Mouse (Mus musculus) ES-E14 (cell line): Measurements from ENCODE around the gene Med24.

Experiments
- CHD2 ChIP-seq: IDR thresholded peaks from 2 replicates; pipeline ENCODE4 v1.6.1; 2014; ENCODE audit warnings: mild to moderate bottlenecking, low read depth, low read length, inconsistent platforms
- HCFC1 ChIP-seq: IDR thresholded peaks from 2 replicates; pipeline ENCODE4 v1.6.1; 2012; ENCODE audit warnings: low read length, inconsistent platforms, borderline replicate concordance; ENCODE audit not compliant: insufficient read depth
- MAFK ChIP-seq: IDR thresholded peaks from 2 replicates; pipeline ENCODE4 v1.6.1; 2014; ENCODE audit warnings: mild to moderate bottlenecking, low read depth, low read length, inconsistent platforms; ENCODE audit not compliant: insufficient read depth

DNA sequence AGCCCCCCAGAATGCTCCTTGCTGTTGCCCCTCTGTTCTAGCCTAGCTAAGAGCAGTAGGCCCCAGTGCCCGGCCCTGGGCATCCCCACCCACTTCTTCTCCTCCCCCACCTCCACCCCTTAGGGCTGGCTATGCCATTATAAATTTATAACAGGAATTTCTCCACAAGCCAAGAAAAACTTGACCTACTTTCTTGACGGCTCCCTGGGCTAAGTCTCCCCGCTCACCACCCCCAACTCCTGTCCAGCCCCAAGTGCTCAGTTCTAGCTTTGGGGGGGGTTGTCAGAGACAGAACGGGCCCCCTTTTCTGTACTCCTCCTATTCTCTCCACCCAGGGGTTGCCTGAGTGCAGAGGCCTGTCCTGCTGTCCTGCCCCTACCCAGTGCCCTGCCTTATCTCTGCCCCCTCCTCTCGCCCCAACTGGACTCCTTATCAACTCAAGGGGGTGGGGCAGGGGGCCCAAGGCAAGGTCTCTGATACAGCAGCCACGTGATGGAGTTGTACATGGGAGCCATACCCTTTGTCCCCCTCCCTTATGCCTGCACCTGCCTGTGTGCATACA is 22.1 kb upstream of the Med24 start:
- TF ChIP-seq HCFC1 (no peak), CHD2 (no peak), MAFK (no peak)
